Mouse (Mus musculus): ENCODE measurements around the gene Nup85.

DNA sequence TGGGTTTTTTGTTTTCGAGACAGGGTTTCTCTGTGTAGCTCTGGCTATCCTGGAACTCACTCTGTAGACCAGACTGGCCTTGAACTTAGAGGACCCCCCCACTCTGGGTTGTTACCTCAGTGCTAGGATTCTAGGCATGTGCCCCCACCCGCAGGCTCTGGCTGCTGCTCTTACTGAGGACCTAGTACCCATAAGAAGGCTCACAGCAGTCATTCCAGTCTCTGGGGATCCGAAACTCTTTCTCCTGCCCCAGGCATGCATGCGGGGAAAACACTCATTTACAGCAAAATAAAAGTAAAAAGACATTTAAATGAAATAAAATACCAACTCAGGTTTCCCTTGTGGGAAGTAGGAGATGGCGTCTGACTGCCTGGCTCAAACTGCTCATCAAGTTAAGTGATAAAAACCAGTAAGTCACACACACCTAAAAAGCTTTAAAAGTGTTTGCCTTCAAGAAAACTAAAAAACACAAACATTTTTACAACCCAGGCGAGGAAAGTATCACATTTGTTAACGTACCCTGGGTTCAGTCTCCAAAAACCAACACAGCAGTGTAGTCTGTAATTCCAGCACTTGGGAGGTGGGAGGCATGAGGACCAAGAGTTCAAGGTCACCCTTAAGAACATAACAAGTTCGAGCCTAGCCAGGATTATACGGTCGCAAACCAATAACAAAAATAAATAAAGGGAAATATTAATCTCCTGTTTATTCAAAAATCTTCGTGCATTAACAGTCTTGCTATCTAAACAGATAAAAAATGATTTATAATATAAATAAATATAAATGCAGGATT, 62.8 kb downstream of the Nup85 start:
- TF ChIP-seq POLR2A (IDR thresholded peaks at IDR 0.05; ENCODE audit: low read depth, low read length) = no peak
- no peak for TF ChIP-seq ETS1 (conservative IDR thresholded peaks at IDR 0.05; ENCODE audit: low read depth, low read length)
- no peak for TF ChIP-seq TCF12 (IDR thresholded peaks at IDR 0.05; ENCODE audit: low read depth, low read length)
- TF ChIP-seq MAX (IDR thresholded peaks at IDR 0.05; ENCODE audit: low read length) = no peak
- no peak for TF ChIP-seq USF1 (IDR thresholded peaks at IDR 0.05; ENCODE audit: low read depth, low read length)
- TF ChIP-seq ELF1 (IDR thresholded peaks at IDR 0.05; ENCODE audit: low read depth, low read length) = no peak

Data from CH12.LX (cell line).